Mouse (Mus musculus): ENCODE data around the gene Syce1l.

Syce1l gene

GRCm38 (mm10) chr8:113673300-113673699 lies 30.3 kb downstream of the Syce1l start:
- no peak for DNase-seq (ENCODE audit: low read depth)

GRCm38 (mm10) chr8:113674611-113675010 lies 31.6 kb downstream of the Syce1l start:
- DNase-seq (ENCODE audit: low read depth), result no peak

GRCm38 (mm10) chr8:113675281-113675680 lies 32.3 kb downstream of the Syce1l start:
- no peak for DNase-seq (ENCODE audit: low read depth)

GRCm38 (mm10) chr8:113676811-113677210 lies 33.8 kb downstream of the Syce1l start:
- DNase-seq (ENCODE audit: low read depth), result no peak

GRCm38 (mm10) chr8:113679361-113679760 lies 36.3 kb downstream of the Syce1l start:
- DNase-seq (ENCODE audit: low read depth), result no peak

GRCm38 (mm10) chr8:113687889-113688542 lies 45.0 kb downstream of the Syce1l start:
- DNase-seq (ENCODE audit: low read depth), result no peak

- no peak for DNase-seq (ENCODE audit: low read depth)
Measured at GRCm38 (mm10) chr8:113688543-113688915, 45.5 kb downstream of the Syce1l start.

- DNase-seq (ENCODE audit: low read depth), result no peak
Measured at GRCm38 (mm10) chr8:113691622-113692343, 48.8 kb downstream of the Syce1l start.

GRCm38 (mm10) chr8:113704968-113705367 lies 62.0 kb downstream of the Syce1l start:
- no peak for DNase-seq (ENCODE audit: low read depth)

Measured in naive thymus-derived CD4-positive, alpha-beta T cell, adult 2 months (primary cell).